Mouse (Mus musculus): Measurements from ENCODE around the gene Gm42715. TPM values are rescaled to one million over a fixed set of nuclear protein-coding genes. Genes with fewer than 3 reads are reported as not detected.

Gene Gm42715
- polyA plus RNA-seq, 1 experiment from 2014 or later, result 8.7 TPM

DNA sequence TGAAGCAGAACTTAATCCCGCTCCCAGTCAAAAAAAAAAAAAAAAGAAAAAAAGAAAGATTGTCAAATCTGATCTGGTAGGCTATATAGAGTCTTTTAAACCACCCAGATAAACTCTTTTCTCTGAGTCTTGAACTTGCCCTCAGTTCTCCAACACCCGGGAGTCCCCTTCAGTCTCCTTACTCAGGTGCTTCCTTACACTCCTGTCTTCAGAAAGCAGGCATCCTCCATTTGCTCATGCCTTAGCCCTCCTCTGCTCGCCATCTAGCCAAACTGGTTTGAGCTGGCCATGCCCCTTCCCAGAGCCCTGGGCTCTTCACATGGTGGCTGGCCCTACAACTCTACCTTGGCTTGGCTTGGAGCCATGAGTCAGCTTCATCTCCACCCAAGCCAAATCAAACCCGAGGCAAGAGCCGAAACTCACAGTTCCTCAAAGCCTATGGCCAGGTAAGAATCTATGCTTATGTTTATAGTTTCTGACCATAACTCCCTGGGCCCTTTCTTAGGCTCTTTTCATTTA, 42.0 kb downstream of the Gm42715 start, which contains the start of gene Tmem265:
TSS of gene Tmem265 (plus strand) at position 51 of the 519 bp plus-strand sequence.
- Histone ChIP-seq H3K4me1 (ENCODE audit: control insufficient read depth, insufficient read depth, low read length) (peaks cover 12% of the 10 kb centered on the region), H3K9ac (ENCODE audit: low read length) (no peak within 1 kb of the TSS), H3K4me2 (ENCODE audit: low read depth, low read length) (no peak within 1 kb of the TSS), H3K4me3 (ENCODE audit: low read length) (no peak within 1 kb of the TSS), H3K9me3 (replicated peaks; ENCODE audit: control insufficient read depth, low read length) (no peaks in the 10 kb centered on the region), H3K36me3 (ENCODE audit: control insufficient read depth, insufficient read depth) (peaks cover 53% of the 10 kb centered on the region), H3K27me3 (ENCODE audit: control insufficient read depth, insufficient read depth, low read length) (no peaks in the 10 kb centered on the region), H3K27ac (ENCODE audit: low read length) (no peak within 1 kb of the TSS)
- no peak for ATAC-seq (replicated peaks; ENCODE audit: extremely low read depth, insufficient read depth, low FRiP score)
- WGBS, result 85% methylated on average over 5 of the region's 5 CpGs

DNA sequence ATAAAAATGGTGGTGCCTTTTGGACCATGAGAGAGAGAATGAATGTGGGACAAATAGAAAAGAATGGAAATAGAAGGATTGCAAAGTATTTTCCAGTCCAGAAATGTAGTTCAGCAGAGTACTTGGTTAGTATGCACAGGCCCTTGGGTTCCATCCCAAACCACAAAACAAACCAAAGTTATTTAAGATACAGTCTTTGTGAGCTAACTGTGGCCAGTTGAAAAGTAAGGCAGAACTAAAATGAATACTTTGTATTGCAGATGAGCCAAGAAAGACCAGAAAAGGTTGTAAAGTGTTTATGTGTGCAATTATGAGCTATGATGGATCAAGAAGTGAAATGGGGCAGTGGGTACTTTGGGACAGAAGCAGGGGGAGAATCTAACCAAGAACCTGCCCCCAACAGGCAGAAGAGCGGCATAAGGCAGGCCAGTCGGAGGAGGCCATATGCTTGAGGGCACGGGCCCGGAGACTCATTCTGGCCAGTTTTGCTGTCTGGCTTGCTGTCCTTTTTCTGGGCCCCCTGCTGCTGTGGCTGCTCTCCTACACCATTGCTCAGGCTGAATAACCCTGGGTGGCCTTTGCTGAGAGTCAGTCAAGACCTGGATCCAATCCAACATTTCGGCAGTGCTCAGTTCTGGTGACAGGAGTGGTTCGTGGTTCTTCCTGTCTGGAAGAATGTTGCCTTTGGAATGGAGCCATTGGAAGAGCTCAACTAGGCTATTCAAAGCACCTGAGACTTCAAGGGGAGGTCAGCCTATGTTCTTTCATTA, 45.2 kb downstream of the Gm42715 start:
- peaks cover 29% of the 10 kb centered on the region for H3K36me3 ChIP-seq (ENCODE audit: control insufficient read depth, insufficient read depth)
- peaks cover 12% of the 10 kb centered on the region for H3K4me1 ChIP-seq (ENCODE audit: control insufficient read depth, insufficient read depth, low read length)
- peak; percentile 86 for ATAC-seq (replicated peaks; ENCODE audit: extremely low read depth, insufficient read depth, low FRiP score)
- H3K27ac ChIP-seq (ENCODE audit: low read length), result peak overlapping the region; percentile 62
- no peaks in the 10 kb centered on the region for H3K9me3 ChIP-seq (replicated peaks; ENCODE audit: control insufficient read depth, low read length)
- H3K27me3 ChIP-seq (ENCODE audit: control insufficient read depth, insufficient read depth, low read length), result no peaks in the 10 kb centered on the region
- no peak overlapping the region for H3K4me2 ChIP-seq (ENCODE audit: low read depth, low read length)
- no peak overlapping the region for H3K9ac ChIP-seq (ENCODE audit: low read length)
- WGBS, result 41% methylated on average over 6 of the region's 6 CpGs
- no peak overlapping the region for H3K4me3 ChIP-seq (ENCODE audit: low read length)

- WGBS, result under 1% methylated on average over 17 of the region's 17 CpGs
- peak; percentile 97 for ATAC-seq (replicated peaks; ENCODE audit: extremely low read depth, insufficient read depth, low FRiP score)
Observed at GRCm38 (mm10) chr7:127572895-127573471, 53.6 kb downstream of the Gm42715 start, which contains the start of gene Phkg2. Gene Phkg2 (plus strand): TSS chr7:127573340.

DNA sequence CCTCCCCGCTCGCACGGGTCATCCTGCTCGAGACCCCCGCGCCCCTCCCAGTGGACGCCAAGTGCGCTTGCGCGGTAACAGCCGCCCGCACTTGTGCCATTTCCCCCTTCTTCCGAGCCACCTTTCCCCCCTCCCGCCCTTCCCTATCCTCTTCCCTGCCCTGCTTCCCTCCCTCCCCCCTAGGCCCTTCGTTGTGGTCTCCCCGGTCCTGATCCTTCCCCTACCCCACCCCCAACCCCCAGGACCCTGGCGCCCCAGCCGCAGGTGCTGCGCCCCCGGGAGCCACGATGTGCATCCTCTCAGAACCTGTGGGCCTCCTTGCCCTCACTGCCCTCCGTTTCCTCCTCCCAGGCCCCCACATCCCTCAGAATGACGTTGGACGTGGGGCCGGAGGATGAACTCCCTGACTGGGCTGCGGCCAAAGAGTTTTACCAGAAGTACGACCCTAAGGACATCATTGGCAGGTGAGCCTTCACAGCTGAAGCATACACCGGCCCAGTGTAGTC, 54.2 kb downstream of the Gm42715 start:
- Histone ChIP-seq H3K27me3 (ENCODE audit: control insufficient read depth, insufficient read depth, low read length) (no peaks in the 10 kb centered on the region), H3K4me1 (ENCODE audit: control insufficient read depth, insufficient read depth, low read length) (peaks cover 18% of the 10 kb centered on the region), H3K27ac (ENCODE audit: low read length) (peak overlapping the region; percentile 77), H3K9ac (ENCODE audit: low read length) (peak overlapping the region; percentile 86), H3K4me3 (ENCODE audit: low read length) (peak overlapping the region; percentile 86), H3K9me3 (replicated peaks; ENCODE audit: control insufficient read depth, low read length) (no peaks in the 10 kb centered on the region), H3K36me3 (ENCODE audit: control insufficient read depth, insufficient read depth) (peaks cover 8% of the 10 kb centered on the region), H3K4me2 (ENCODE audit: low read depth, low read length) (peak overlapping the region; percentile 98)
- WGBS, result 1% methylated on average over 22 of the region's 28 CpGs
- ATAC-seq (replicated peaks; ENCODE audit: extremely low read depth, insufficient read depth, low FRiP score), result peak; percentile 52

More at GRCm38 (mm10) chr7:127572895-127573471, 53.6 kb downstream of the Gm42715 start, which contains the start of gene Phkg2:
- Histone ChIP-seq H3K4me3 (ENCODE audit: low read length) (peak within 1 kb of the TSS; percentile 86), H3K4me2 (ENCODE audit: low read depth, low read length) (peak within 1 kb of the TSS; percentile 98), H3K27ac (ENCODE audit: low read length) (peak within 1 kb of the TSS; percentile 77), H3K36me3 (ENCODE audit: control insufficient read depth, insufficient read depth) (peaks cover 8% of the 10 kb centered on the region), H3K9ac (ENCODE audit: low read length) (peak within 1 kb of the TSS; percentile 86), H3K9me3 (replicated peaks; ENCODE audit: control insufficient read depth, low read length) (no peaks in the 10 kb centered on the region), H3K4me1 (ENCODE audit: control insufficient read depth, insufficient read depth, low read length) (peaks cover 18% of the 10 kb centered on the region), H3K27me3 (ENCODE audit: control insufficient read depth, insufficient read depth, low read length) (no peaks in the 10 kb centered on the region)

- H3K9me3 ChIP-seq (replicated peaks; ENCODE audit: control insufficient read depth, low read length), result no peaks in the 10 kb centered on the region
- peak overlapping the region; percentile 86 for H3K9ac ChIP-seq (ENCODE audit: low read length)
- peaks cover 5% of the 10 kb centered on the region for H3K36me3 ChIP-seq (ENCODE audit: control insufficient read depth, insufficient read depth)
- H3K27ac ChIP-seq (ENCODE audit: low read length), result peak overlapping the region; percentile 77
- 23% methylated on average over 7 of the region's 7 CpGs for WGBS
- H3K4me1 ChIP-seq (ENCODE audit: control insufficient read depth, insufficient read depth, low read length), result peaks cover 18% of the 10 kb centered on the region
- peak overlapping the region; percentile 86 for H3K4me3 ChIP-seq (ENCODE audit: low read length)
- H3K27me3 ChIP-seq (ENCODE audit: control insufficient read depth, insufficient read depth, low read length), result no peaks in the 10 kb centered on the region
- no peak for ATAC-seq (replicated peaks; ENCODE audit: extremely low read depth, insufficient read depth, low FRiP score)
- peak overlapping the region; percentile 98 for H3K4me2 ChIP-seq (ENCODE audit: low read depth, low read length)
Observed at GRCm38 (mm10) chr7:127574115-127574514, 54.7 kb downstream of the Gm42715 start.

DNA sequence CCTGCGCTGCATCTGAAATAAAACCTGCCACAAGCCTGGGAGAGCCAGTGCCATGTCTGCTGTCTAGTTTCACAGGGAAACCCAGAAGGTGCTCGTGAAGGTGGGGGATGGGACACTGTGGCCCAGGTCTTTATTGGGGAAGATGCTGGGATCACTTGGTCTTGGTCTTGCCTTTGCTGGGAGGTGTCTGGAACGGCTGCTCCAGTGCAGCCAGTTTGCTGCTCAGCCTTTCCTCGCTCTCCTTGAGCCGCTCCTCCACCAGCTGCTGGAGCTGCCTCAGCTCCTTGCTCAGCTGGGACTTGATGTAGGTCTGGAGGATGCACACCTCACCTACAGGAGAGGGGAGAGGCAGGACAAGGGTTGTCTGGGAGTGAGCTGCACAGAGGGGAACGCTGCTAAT, 63.9 kb downstream of the Gm42715 start:
- H3K9ac ChIP-seq (ENCODE audit: low read length), result no peak overlapping the region
- H3K36me3 ChIP-seq (ENCODE audit: control insufficient read depth, insufficient read depth), result peaks cover 29% of the 10 kb centered on the region
- WGBS, result 90% methylated on average over 6 of the region's 6 CpGs
- no peaks in the 10 kb centered on the region for H3K9me3 ChIP-seq (replicated peaks; ENCODE audit: control insufficient read depth, low read length)
- H3K4me3 ChIP-seq (ENCODE audit: low read length), result no peak overlapping the region
- no peaks in the 10 kb centered on the region for H3K27me3 ChIP-seq (ENCODE audit: control insufficient read depth, insufficient read depth, low read length)
- H3K27ac ChIP-seq (ENCODE audit: low read length), result no peak overlapping the region
- peaks cover 6% of the 10 kb centered on the region; the same call in 1 of the 2 replicates for H3K4me1 ChIP-seq (ENCODE audit: control insufficient read depth, insufficient read depth, low read length)
- no peak overlapping the region for H3K4me2 ChIP-seq (ENCODE audit: low read depth, low read length)
- no peak for ATAC-seq (replicated peaks; ENCODE audit: extremely low read depth, insufficient read depth, low FRiP score)

- no peak overlapping the region for H3K4me3 ChIP-seq (ENCODE audit: low read length)
- no peaks in the 10 kb centered on the region for H3K9me3 ChIP-seq (replicated peaks; ENCODE audit: control insufficient read depth, low read length)
- no peak overlapping the region for H3K27ac ChIP-seq (ENCODE audit: low read length)
- no peak overlapping the region for H3K9ac ChIP-seq (ENCODE audit: low read length)
- peaks cover 12% of the 10 kb centered on the region for H3K4me1 ChIP-seq (ENCODE audit: control insufficient read depth, insufficient read depth, low read length)
- 81% methylated on average over 7 of the region's 7 CpGs for WGBS
- no peak for ATAC-seq (replicated peaks; ENCODE audit: extremely low read depth, insufficient read depth, low FRiP score)
- peaks cover 27% of the 10 kb centered on the region for H3K36me3 ChIP-seq (ENCODE audit: control insufficient read depth, insufficient read depth)
- H3K4me2 ChIP-seq (ENCODE audit: low read depth, low read length), result no peak overlapping the region
- H3K27me3 ChIP-seq (ENCODE audit: control insufficient read depth, insufficient read depth, low read length), result no peaks in the 10 kb centered on the region
Observed at GRCm38 (mm10) chr7:127585031-127585430, 65.6 kb downstream of the Gm42715 start.

DNA sequence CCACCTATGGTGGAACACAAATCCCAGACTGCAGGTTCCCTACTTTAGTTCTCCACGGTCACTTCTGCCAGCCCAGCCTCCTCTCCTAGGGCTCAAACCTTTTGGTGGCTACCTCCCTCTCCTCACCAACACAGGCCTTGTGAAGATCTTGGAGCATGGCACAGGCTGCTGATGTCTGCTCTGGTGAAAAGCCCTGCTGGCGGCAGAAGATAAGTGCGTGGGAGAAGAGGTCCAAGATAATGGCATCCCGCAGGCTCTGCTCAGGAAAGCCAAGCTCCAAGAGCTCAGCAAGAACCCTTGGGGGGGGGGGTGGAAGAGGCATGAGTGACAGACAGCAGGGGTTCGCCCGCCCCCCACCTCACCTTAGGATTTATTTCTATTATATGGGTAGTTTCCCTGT, 66.8 kb downstream of the Gm42715 start:
- no peak overlapping the region for H3K9ac ChIP-seq (ENCODE audit: low read length)
- H3K36me3 ChIP-seq (ENCODE audit: control insufficient read depth, insufficient read depth), result peaks cover 28% of the 10 kb centered on the region
- H3K4me1 ChIP-seq (ENCODE audit: control insufficient read depth, insufficient read depth, low read length), result peaks cover 17% of the 10 kb centered on the region
- H3K4me2 ChIP-seq (ENCODE audit: low read depth, low read length), result no peak overlapping the region
- no peak overlapping the region for H3K27ac ChIP-seq (ENCODE audit: low read length)
- no peaks in the 10 kb centered on the region for H3K9me3 ChIP-seq (replicated peaks; ENCODE audit: control insufficient read depth, low read length)
- no peak overlapping the region for H3K4me3 ChIP-seq (ENCODE audit: low read length)
- H3K27me3 ChIP-seq (ENCODE audit: control insufficient read depth, insufficient read depth, low read length), result no peaks in the 10 kb centered on the region
- no peak for ATAC-seq (replicated peaks; ENCODE audit: extremely low read depth, insufficient read depth, low FRiP score)
- 78% methylated on average over 6 of the region's 6 CpGs for WGBS

DNA sequence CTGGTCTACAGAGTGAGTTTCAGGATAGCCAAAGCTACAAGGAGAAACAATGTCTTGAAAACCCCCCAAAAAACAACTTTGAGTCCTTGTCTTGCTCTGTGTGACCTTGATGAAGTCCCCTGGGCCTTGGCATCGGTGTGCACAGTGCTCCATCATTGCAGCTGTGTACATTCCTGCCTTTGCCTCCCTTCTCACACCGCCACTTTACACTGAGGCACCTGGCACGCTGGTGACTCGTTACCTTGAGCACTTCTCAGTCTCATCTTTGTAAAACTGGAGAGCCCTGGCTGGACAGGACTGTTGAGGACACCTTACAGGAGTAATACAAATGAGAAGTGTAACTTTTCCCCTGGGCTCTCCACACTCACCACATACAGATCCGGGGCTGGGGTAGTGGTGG, 67.8 kb downstream of the Gm42715 start:
- H3K9ac ChIP-seq (ENCODE audit: low read length), result peak overlapping the region; percentile 75

More for the DNA sequence above, 67.8 kb downstream of the Gm42715 start:
- Histone ChIP-seq H3K27ac (ENCODE audit: low read length) (peak overlapping the region; percentile 82; the same call in 1 of the 2 replicates), H3K4me3 (ENCODE audit: low read length) (peak overlapping the region; percentile 79), H3K4me1 (ENCODE audit: control insufficient read depth, insufficient read depth, low read length) (peaks cover 21% of the 10 kb centered on the region), H3K36me3 (ENCODE audit: control insufficient read depth, insufficient read depth) (peaks cover 35% of the 10 kb centered on the region), H3K9me3 (replicated peaks; ENCODE audit: control insufficient read depth, low read length) (no peaks in the 10 kb centered on the region), H3K27me3 (ENCODE audit: control insufficient read depth, insufficient read depth, low read length) (no peaks in the 10 kb centered on the region), H3K4me2 (ENCODE audit: low read depth, low read length) (peak overlapping the region; percentile 96)
- WGBS, result 60% methylated on average over 5 of the region's 5 CpGs
- ATAC-seq (replicated peaks; ENCODE audit: extremely low read depth, insufficient read depth, low FRiP score), result no peak
